8 mouse cellular contexts compared by ENCODE assay signal in genomic region chr11:35837156-35838126, GRCm38 (mm10). TPM values are rescaled to one million over a fixed set of nuclear protein-coding genes. Genes with fewer than 3 reads are reported as not detected.
A peak's percentile ranks its signal among the peaks of the same experiment; 100 is the strongest.
DNase-seq lines count a peak whose midpoint lies in the region; ATAC-seq lines count a peak whose summit lies in the region.
"Had no signal": no experiment of that assay in that cellular context is flagged by ENCODE, and none has a peak within 500 bp of the region (broad histone marks: within the 10 kb centered on the region; RNA-seq: fewer than 3 reads in every experiment).

No protein-coding gene starts in this region.

- DNase-seq in kidney, adult 8-10 months = no peak
- peak; percentile 81 for DNase-seq in NIH3T3 (ENCODE audit: low read depth)
- no peak for DNase-seq in midbrain, embryonic 14.5 days
- no peak for DNase-seq in ovary, postnatal 14 days (ENCODE audit: low spot score)
- DNase-seq in layer of hippocampus, postnatal 36 days = no peak

- H3K4me1 ChIP-seq in kidney, embryonic 15.5 days = peaks cover 16% of the 10 kb centered on the region
- peaks cover 14% of the 10 kb centered on the region for H3K4me1 ChIP-seq in hindbrain, embryonic 12.5 days
- H3K4me1 ChIP-seq in midbrain, embryonic 14.5 days (ENCODE audit: control insufficient read depth, insufficient read depth, low read length) = peaks cover 9% of the 10 kb centered on the region

- no peak for ATAC-seq in kidney, embryonic 15.5 days (replicated peaks; ENCODE audit: low FRiP score)
- no peak for ATAC-seq in hindbrain, embryonic 12.5 days (ENCODE audit: low FRiP score)
- no peak for ATAC-seq in midbrain, embryonic 14.5 days (ENCODE audit: low FRiP score, low TSS enrichment)

- H3K27ac ChIP-seq in kidney, embryonic 15.5 days = 0 out of 2 replicates have a peak overlapping the region, but pooled peaks have one; percentile 18
- H3K27ac ChIP-seq in hindbrain, embryonic 12.5 days = 0 out of 2 replicates have a peak overlapping the region, but pooled peaks have one; percentile 37
- H3K27ac ChIP-seq in midbrain, embryonic 14.5 days (replicated peaks; ENCODE audit: low read depth, low read length) = 0 out of 2 replicates have a peak overlapping the region, but pooled peaks have one; percentile 61
- H3K27ac ChIP-seq: kidney, postnatal 0 days had no signal

- WGBS in kidney, embryonic 15.5 days = 76% methylated on average over 5 of the region's 5 CpGs
- WGBS in hindbrain, embryonic 12.5 days = 85% methylated on average over 5 of the region's 5 CpGs
- 95% methylated on average over 5 of the region's 5 CpGs for WGBS in midbrain, embryonic 14.5 days

- H3K9ac ChIP-seq in kidney, embryonic 15.5 days = no peak overlapping the region
- H3K9ac ChIP-seq in hindbrain, embryonic 12.5 days = no peak overlapping the region
- H3K9ac ChIP-seq in midbrain, embryonic 14.5 days (replicated peaks; ENCODE audit: low read length) = no peak overlapping the region

- no peaks in the 10 kb centered on the region for H3K9me3 ChIP-seq in kidney, embryonic 15.5 days (replicated peaks)
- H3K9me3 ChIP-seq in hindbrain, embryonic 12.5 days (replicated peaks) = no peaks in the 10 kb centered on the region
- H3K9me3 ChIP-seq in midbrain, embryonic 14.5 days (ENCODE audit: control insufficient read depth, low read length) = no peaks in the 10 kb centered on the region

- peak overlapping the region; percentile 35 for H3K4me3 ChIP-seq in kidney, embryonic 15.5 days (replicated peaks)
- no peak overlapping the region for H3K4me3 ChIP-seq in hindbrain, embryonic 12.5 days
- H3K4me3 ChIP-seq in midbrain, embryonic 14.5 days (replicated peaks; ENCODE audit: low read depth, low read length) = 0 out of 2 replicates have a peak overlapping the region, but pooled peaks have one; percentile 20

- H3K27me3 ChIP-seq in kidney, embryonic 15.5 days = no peaks in the 10 kb centered on the region
- H3K27me3 ChIP-seq in hindbrain, embryonic 12.5 days = no peaks in the 10 kb centered on the region
- no peaks in the 10 kb centered on the region for H3K27me3 ChIP-seq in midbrain, embryonic 14.5 days (ENCODE audit: control insufficient read depth, insufficient read depth, low read length)

- peaks cover 23% of the 10 kb centered on the region for H3K36me3 ChIP-seq in kidney, embryonic 15.5 days
- H3K36me3 ChIP-seq in hindbrain, embryonic 12.5 days = peaks cover 10% of the 10 kb centered on the region
- peaks cover 11% of the 10 kb centered on the region for H3K36me3 ChIP-seq in midbrain, embryonic 14.5 days (ENCODE audit: control insufficient read depth, insufficient read depth, low read length)

- peak overlapping the region; percentile 60 for H3K4me2 ChIP-seq in kidney, embryonic 15.5 days
- peak overlapping the region; percentile 55; the same call in 1 of the 2 replicates for H3K4me2 ChIP-seq in hindbrain, embryonic 12.5 days (replicated peaks)
- peak overlapping the region; percentile 53 for H3K4me2 ChIP-seq in midbrain, embryonic 14.5 days (ENCODE audit: low read length)

RNA-seq across cellular contexts. Expression of gene Rars, which starts 3.1 kb away (rescaled TPM):
- polyA plus RNA-seq in kidney, embryonic 15.5 days (2015; fragmentation: Nextera tagmentation; extraction: Ambion mirVana) = 93.4 and 95.4 TPM in 2 replicates
- 78.5 and 79.4 TPM in 2 replicates for polyA plus RNA-seq in hindbrain, embryonic 12.5 days (2016; fragmentation: Nextera tagmentation; extraction: Ambion mirVana)
- polyA plus RNA-seq in midbrain, embryonic 14.5 days (2014; fragmentation: Nextera tagmentation; extraction: Ambion mirVana) = 72.0 and 73.1 TPM in 2 replicates
- 10 to 100 TPM; 48.9 to 49.9 TPM for total RNA-seq in layer of hippocampus, postnatal 36 days (2021)

RNA-seq across cellular contexts. Expression of gene Fbll1, which starts 38.8 kb away (rescaled TPM):
- 0.13 and 0.14 TPM in 2 replicates for polyA plus RNA-seq in kidney, embryonic 15.5 days (2015; fragmentation: Nextera tagmentation; extraction: Ambion mirVana)
- polyA plus RNA-seq in hindbrain, embryonic 12.5 days (2016; fragmentation: Nextera tagmentation; extraction: Ambion mirVana) = 13.1 and 15.3 TPM in 2 replicates
- 24.7 and 34.8 TPM in 2 replicates for polyA plus RNA-seq in midbrain, embryonic 14.5 days (2014; fragmentation: Nextera tagmentation; extraction: Ambion mirVana)
- 10 to 100 TPM; 42.2 to 46.1 TPM for total RNA-seq in layer of hippocampus, postnatal 36 days (2021)
- polyA plus RNA-seq: kidney, postnatal 0 days had no signal

Comparison
In these comparisons a context has a peak if more than half of its experiments do, and no peak if none do; other contexts are left out.
1. RNA of gene Fbll1, which starts 38.8 kb away (polyA plus RNA-seq): 24.7 to 34.8 TPM in midbrain, embryonic 14.5 days and 13.1 to 15.3 TPM in hindbrain, embryonic 12.5 days; 0.13 to 0.14 TPM in kidney, embryonic 15.5 days; every median in the first group is over 10 times any median in the second.
2. Peak in every context shown above with its lines, with median percentiles within 50 percentile points of each other: H3K27ac ChIP-seq and H3K4me2 ChIP-seq.